Mouse (Mus musculus) cerebellum, adult 11-12 months (tissue): ENCODE data around the gene Gm4559.
"Not testable (repeated sequence)": the region's sequence is repeated elsewhere in the genome, so short reads cannot be mapped to it uniquely, and the experiment has no call there.

ENCODE experiments used
- DNase-seq: peaks from one replicate; pipeline ENCODE4 v3.0.0; 2022

Gene Gm4559

DNA sequence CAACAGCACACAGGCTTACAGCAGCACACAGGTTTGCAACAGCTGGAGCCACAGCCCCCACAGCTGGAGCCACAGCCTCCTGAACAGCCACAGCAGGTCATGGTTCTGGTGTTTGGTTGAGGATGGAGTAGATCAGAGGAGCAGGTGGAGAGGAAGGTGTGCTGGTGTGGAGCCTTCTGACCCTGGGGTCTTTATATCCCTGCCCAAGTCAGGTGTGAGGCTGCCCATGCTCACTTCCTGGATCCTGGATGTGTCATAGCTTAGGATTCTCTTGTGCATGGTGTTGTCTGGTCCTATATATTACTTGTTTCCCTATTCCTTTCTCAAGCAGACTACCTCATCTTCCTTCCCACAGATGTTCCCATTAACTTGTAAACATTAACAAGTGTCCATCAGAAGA, at the start of gene Gm4559:
TSS of gene Gm4559 (minus strand) at position 101 of the 400 bp plus-strand sequence.
- DNase-seq: not testable (repeated sequence)

DNA sequence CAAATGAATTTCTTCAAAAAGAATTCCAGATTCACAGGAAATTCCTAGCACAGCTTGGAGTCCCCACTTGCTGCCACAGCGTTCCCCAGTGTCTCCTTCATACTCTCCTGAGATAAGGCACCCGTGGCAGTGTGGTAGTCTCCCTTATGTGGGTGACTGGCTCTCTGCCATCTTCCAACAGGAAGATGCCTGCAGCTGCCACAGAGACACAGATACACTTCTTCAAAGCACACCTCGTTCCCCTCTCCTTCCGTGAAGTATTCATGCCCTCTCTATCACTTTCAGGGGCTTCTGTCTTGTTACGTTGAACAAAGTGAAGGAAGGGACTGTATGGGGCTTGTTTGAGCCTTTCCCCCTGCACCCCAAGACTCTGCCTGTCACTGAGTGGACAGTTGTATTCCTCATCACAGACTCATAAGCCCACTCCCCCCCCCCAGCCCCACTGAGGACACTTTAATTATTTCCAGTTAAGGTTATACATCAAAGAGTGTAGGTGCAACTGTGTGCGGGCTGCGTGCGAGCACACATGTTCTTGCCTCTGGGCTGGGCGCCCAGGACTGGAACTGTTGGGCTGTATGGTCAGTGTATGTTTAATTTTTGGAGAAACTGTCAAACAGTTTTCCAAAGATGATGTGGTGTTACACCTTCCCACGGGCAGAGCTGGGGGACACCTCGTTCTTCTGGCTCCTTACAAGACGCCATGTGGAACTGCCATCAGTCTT, 49.4 kb upstream of the Gm4559 start:
- DNase-seq: no peak

DNA sequence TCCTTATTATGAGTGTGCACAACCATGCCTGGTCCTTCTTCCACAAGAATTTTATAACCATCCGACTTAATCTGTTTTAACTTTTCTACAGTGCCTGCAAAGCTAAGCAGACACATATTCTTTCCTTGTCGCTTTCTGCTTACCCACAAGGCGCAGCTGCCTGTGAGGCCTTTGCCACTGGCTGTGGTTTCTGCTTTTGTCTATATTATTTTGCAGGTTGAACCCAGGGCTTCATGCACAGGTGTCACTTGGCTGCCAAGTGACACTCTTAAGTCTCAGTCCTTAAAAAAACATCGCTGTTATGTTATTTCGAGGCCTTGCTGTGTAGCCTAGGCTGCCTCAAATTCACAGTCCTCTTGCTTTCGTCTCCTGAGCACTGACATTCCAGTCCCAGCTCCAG, 48.5 kb upstream of the Gm4559 start:
- no peak for DNase-seq

DNA sequence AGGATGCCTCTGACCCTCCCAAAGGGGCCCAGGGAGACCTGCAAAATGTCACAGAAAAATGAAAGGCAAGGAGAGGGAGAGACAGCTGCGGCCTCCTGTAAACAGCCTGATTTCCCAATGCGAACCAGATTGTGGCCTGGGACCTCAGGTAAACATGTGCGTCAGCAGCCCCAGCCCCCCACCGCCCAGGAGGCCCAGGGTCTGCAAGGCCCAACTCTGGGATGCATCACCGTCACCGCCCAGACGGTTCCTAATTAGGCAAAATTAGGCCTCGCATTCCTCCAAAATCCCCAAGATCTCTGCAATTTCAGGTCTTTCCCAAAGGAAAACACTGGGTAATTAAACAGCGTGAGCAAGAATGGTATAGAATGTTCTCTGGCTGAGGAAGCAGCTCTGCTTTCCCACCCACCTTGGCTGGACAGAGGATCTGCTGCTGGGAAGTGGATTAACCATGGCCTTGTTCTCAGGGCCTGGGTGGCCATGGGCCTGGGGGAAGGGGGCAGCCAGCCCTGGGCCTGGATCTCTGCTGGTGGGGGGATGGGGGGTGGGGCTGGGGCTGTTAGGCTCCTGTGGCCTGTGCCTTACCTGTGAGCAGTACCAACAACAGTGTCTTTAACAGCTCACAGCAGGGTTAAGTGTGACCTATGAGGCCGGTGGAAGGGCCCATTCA, 47.6 kb upstream of the Gm4559 start:
- DNase-seq: not testable (repeated sequence)

DNA sequence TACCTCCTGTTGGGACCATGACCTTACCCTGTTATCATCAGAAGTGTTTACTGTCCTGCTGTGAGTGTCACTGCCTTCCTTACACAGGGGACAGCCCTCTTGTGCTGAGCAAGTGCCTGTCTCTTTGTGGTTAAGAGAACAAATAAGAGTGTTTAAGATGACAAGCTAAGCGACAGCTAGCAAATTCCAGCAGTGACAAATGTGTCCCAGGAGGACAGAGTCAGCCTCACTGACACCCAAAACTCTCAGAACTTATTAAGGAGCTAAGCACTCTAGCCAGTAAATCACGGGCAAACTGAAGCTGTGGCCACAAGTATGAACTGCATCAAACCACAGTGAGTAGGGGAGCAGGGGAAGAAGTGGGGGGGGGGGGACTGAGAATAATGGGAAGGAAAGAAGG, 46.7 kb upstream of the Gm4559 start:
- no peak for DNase-seq

DNA sequence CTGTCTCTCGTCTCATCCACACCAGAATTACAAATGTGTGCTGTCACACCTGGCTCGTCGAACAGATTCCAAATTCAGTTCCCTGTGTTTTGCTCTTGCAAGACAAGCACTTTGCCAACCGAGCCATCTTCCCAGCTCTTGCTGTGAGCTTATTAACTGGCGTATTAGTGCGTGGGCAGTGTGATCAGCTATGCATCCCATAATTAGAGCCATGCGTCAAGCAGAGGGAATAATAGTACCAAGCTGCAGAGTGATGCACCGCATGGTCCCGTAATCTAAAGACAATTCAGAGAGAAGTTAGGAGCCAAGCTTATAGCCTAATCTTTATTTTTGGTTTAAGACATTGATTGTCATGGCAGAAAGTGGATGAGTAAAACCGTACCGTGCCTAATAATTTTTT, 45.0 kb upstream of the Gm4559 start:
- no peak for DNase-seq

DNA sequence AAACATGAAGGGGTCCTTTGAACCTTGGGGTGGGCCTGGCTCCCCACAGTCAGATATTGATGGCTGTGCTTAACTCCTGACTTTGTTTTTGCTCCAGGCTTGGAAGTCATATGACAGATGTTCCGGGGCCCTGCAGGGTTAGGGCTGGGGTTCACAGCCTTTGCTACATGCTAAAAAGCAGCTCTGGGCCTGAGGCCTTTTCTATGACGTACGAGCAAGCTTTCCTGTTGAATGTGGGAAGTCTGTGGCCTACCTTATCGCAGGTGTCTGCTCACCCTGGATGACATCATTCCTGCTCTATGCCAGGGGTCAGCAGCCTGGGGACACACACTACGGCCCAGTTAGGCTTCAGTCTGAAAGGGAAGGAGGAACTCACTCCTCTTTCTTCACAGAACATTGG, 43.1 kb upstream of the Gm4559 start:
- DNase-seq: no peak

DNA sequence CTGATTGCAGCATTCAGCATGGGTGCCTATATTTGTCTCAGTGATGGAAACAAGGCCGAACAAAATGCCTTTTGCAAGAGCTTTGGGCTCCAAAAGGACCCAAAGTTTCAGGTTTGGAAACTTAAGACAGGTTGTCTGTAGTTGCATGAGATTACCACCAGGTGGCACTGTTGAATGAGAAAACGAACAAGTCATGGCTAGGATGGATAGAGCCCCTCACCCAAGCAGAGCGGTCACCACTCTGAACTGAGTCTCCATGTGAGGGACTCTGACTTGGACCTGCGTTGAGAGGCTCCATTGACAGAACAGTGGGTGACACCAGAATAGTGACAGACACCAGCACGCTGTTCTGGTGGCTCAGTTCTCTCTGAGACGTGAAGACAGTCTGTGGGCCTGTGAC, 42.4 kb upstream of the Gm4559 start:
- no peak for DNase-seq

DNA sequence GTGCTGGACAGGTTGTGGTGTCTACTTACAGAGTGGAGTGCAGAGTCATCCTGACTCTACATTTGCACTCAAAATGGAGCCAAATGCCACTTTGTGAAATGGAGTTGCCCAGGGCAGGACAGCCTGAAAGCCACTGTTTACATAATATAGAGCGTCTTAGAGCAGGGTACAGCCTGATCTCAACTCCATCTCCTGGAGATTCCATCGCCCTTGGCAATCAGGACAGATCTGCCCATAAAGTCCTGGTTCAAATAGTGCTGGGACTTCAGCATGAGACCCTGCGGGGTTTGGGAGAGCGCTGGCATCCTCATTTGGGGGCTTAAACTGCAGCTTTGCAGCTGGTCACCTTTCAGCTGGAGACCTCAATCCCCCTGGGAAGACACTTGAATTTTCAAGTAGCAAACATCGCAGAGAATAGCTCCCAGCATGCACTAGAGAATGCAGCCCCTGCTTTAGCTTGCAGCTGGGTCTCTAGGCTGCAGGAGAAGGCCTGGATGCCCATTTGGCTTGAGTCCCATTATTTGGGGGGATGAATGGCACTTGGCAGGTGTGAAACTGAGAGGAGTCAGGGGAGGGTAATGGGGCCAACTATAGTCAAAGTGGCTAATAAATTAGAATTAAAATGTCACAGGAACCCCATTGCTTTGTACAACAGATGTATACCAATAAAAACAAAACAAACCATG, 40.6 kb upstream of the Gm4559 start:
- DNase-seq: no peak

DNA sequence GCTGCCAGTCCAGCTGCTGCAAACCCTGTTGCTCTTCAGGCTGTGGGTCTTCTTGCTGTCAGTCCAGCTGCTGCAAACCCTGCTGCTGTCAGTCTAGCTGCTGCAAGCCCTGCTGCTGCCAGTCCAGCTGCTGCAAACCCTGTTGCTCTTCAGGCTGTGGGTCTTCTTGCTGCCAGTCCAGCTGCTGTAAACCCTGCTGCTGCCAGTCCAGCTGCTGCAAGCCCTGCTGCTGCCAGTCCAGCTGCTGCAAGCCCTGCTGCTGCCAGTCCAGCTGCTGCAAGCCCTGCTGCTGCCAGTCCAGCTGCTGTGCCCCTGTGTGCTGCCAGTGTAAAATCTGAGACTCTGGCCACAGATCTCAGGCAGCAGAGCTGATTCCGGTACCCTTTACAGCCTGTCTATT, 29.8 kb upstream of the Gm4559 start:
- DNase-seq: not testable (repeated sequence)

DNA sequence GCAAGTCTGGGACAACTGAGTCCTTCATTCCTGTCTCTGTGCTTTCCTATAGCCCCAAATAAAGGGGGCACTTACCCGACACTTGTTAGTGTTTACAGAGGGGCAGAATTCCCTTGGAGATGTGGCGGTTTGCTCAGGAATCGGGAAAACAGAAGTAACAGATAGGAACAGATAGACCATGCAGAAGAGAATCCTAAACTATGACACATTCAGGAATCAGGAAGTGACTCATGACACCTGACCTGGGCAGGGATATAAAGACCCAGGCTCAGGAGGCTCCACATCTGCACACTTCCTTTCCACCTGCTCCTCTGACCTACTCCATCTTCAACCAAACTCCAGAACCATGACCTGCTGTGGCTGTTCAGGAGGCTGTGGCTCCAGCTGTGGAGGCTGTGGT, 29.1 kb upstream of the Gm4559 start, which contains the start of gene Krtap5-4:
TSS of gene Krtap5-4 (plus strand) at position 301 of the 400 bp plus-strand sequence.
- no peak for DNase-seq

DNA sequence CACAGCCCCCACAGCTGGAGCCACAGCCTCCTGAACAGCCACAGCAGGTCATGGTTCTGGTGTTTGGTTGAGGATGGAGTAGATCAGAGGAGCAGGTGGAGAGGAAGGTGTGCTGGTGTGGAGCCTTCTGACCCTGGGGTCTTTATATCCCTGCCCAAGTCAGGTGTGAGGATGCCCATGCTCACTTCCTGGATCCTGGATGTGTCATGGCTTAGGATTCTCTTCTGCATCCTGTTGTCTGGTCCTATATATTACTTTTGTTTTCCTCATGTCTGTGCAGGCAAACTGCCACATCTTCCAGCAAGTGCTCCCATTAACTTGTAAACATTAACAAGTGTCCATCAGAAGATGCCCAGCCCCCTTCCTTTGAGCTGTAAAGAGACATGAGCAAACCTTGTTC, 22.9 kb upstream of the Gm4559 start, which contains the start of gene Krtap5-1:
TSS of gene Krtap5-1 (minus strand) at position 101 of the 400 bp plus-strand sequence.
- not testable (repeated sequence) for DNase-seq

DNA sequence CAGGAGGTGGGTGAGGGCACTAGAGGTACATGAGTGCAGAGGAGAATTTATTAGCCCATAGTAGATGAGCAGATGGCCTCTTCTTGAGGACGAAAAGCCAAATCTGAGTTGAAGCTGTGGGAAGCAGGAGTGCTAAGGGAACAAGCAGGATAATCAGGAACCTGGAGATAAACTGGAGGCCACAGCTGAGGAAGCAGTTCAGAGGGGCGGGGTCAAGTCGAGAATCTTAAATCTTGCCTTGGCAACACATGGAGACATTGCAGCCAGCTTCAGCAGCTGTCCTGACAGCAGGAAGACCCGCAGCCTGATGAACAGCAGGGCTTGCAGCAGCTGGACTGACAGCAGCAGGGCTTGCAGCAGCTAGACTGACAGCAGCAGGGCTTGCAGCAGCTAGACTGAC, 21.9 kb upstream of the Gm4559 start:
- DNase-seq: not testable (repeated sequence)

DNA sequence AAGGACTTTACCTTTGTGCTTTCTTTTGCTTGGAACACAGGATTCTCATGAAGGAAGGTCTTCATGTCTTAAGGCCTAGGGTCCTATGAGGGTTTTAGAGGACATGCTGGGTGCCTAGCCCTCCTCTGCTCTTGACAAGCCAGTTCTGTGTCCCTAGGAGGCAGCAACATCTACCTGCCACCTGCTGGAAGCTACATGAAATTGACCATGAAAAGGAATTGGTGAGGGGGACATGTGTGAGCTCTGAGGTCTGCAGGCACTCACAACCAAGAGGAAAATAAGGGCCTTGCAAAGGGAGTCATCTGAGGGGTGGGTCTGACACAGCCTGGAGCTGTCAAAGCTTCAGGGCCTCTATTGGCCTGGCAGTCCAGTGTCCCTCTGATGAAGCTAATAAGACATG, 21.3 kb upstream of the Gm4559 start:
- no peak for DNase-seq

DNA sequence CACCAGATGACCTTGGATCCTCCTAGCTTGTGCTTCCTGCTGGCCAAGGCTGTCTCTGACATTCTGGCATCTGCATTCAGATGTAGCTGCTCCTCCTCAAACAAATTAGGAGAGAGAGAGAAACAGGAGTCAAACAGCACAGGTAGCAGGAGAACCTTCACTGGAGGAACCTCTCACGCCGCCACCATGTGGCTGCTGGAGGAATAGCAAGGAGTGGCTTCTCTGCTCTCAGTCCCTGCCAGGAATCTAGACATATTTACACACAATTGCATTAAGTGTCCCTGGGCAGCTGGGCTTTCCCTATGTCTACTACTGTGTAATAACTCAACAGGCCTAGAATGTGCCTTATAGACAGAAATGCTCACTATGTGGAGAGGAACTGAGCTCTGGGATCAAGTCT, 19.7 kb upstream of the Gm4559 start:
- not testable (repeated sequence) for DNase-seq

DNA sequence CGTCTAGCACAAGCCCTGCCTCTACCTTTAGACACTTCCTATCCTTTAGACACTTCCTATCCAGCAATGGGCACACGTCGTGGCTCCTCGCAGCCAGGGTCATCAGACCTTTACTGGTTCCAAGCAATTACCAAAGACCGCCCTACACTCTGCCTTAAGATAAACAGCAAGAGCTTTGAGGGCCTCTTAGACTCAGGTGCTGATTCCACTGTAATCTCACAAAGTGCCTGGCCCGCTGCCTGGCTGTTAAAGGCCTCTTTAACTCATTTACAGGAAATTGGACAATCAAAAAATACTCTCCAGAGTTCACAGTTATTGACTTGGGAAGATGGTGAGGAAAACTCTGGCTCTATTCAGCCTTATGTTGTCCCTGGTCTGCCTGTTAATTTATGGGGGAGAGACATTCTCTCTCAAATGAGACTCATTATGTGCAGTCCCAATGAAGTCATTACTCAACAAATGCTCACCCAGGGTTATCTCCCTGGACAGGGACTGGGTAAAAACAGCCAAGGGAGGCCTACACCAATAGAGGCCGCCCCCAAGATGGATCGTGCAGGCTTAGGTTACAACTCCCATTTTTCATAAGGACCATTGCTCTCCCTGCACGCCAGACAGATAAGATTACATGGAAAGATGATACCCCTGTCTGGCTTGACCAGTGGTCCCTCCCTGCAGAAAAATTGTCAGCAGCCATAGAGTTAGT, 11.9 kb upstream of the Gm4559 start:
- not testable (repeated sequence) for DNase-seq

DNA sequence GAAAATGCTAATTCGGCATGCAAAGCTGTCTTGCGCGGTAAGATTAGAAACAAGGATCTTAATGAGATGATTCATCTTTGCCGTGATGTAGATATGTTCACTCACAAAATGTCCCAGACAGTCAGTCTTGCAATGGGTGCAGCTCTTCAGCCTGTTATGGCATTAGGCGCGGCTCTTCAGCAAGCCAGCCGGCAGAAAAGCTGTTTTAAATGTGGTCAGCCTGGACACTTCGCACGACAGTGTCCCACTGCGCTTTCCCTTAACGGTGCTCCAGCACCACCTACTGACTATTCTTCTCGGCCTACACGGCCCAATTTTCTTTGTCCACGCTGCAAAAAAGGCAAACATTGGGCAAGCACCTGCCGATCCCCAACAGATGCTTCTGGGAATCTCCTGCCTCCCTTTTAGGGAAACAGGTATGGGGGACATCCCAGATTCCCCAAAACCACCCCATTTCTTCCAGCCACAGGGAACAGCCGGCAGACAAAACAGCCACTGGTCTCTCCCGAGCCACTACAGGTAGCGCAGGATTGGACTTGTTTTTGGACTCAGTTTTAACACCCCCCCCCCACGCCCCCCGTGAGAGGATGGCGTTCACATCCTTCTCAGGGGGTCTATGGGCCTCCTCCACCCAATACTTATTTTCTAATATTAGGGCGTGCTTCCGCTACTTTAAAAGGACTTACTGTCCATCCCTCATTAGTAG, 11.1 kb upstream of the Gm4559 start:
- DNase-seq: peak; percentile 44

DNA sequence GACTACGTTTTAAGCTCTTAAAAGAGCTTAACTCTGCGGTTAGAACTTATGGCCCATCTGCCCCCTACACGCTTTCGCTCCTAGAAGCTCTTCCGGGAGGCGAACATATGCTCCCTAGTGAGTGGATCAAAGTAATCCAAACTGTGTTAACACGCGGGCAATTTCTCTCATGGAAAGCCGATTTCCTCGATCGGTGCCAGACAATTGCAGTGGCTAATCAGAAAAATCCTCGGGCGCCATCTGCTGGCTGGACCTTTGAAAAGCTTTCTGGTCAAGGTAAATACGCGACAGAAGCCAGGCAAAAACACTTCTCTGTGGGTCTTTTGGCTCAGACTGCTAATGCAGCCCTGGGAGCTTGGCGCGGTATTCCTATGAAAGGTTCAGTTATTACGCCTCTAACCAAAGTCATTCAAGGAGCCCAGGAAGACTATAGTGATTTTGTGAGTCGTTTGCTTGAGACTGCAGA, 10.5 kb upstream of the Gm4559 start:
- DNase-seq: peak; percentile 86

DNA sequence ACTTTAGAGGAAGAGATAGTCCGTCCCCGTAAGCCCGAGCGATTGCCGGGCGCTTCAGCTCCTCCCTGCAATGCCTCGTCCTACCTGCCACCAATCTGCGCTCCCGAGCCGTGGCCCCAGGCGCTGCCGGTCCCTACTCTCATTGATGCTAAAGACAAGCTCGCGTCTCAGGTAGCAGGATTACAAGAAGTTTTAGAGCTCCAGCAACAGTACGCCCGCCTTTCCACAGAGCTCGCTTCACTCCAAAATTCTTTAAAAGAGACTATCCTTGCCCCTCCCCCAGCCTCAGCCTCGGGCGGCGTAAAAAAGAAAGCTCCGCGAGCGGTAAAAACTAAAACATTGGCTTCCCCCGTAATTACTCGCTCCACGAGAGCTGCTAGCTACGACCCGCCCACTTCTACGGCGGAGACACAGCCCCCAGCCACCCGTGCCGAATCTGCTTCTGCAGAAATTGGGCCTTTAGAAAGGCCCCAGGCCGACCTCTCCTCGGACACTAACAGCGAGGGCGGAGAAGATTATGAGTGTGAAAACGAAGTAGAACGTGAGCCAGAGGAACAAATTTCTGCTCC, 9.9 kb upstream of the Gm4559 start:
- peak; percentile 34 for DNase-seq

DNA sequence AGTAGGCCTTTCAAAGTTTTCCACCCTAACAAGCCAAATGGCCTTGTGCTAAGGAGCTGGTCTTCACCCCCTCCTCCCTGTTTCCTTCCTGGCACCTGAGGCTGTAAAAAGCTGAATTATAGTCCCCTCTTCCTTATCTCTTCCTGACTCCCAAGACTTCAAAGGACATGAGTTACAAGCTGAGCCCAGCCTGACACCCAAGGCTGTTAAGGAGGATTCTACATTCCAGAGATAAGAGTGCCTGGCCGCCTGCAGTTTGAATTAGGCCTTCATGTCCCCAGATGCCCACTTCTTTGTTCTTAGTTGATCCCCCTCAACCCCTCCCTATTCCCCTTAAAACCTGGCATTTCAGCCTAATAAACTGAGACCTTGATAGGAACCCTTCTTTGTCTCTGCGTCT, 8.7 kb upstream of the Gm4559 start:
- DNase-seq: not testable (repeated sequence)

DNA sequence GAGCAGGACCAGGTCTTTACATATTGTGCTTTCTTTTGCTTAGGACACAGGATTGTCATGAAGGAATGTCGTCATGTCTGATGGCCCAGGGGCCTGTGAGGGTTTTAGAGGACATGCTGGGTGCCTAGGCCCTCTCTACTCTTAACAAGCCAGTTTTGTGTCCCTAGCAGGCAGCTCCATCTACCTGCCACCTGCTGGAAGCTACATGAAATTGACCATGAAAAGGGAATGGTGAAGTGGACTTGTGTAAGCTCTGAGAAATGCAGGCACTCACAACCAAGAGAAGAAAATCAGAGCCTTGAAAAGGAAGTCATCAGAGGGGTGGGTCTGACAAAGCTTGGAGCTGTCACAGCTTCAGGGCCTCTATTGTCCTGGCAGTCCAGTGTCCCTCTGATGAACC, 5.1 kb upstream of the Gm4559 start:
- not testable (repeated sequence) for DNase-seq

DNA sequence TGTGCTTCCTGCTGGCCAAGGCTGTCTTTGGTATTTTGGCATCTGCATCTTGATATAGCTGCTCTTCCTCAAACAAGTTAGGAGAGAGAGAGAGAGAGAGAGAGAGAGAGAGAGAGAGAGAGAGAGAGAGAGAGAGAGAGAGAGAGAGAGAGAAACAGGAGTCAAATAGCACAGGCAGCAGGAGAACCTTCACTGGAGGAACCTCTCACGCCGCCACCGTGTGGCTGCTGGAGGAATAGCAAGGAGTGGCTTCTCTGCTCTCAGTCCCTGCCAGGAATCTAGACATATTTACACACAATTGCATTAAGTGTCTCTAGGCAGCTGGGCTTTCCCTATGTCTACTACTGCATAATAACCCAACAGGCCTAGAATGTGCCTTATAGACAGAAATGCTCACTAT, 4.0 kb upstream of the Gm4559 start:
- peak; percentile 37 for DNase-seq
